ENCODE assay signal across 9 mouse cellular contexts in genomic region chr7:73954441-73954840, GRCm38 (mm10). TPM values are rescaled to one million over a fixed set of nuclear protein-coding genes. Genes with fewer than 3 reads are reported as not detected.
DNase-seq lines count a peak whose midpoint lies in the region; ATAC-seq lines count a peak whose summit lies in the region.
"Had no signal": no experiment of that assay in that cellular context is flagged by ENCODE, and none has a peak within 500 bp of the region (broad histone marks: within the 10 kb centered on the region; RNA-seq: fewer than 3 reads in every experiment).

No protein-coding gene starts in this region.

- 32% methylated on average over 5 of the region's 5 CpGs for WGBS in forebrain, embryonic 15.5 days
- WGBS in forebrain, embryonic 10.5 days = 70% methylated on average over 5 of the region's 5 CpGs
- 77% methylated on average over 5 of the region's 5 CpGs for WGBS in midbrain, embryonic 10.5 days

- intact Hi-C loops in heart, postnatal 14 days (cut with DNase I) = no loop called here

- H3K9me3 ChIP-seq in forebrain, embryonic 15.5 days = no peaks in the 10 kb centered on the region
- no peaks in the 10 kb centered on the region for H3K9me3 ChIP-seq in forebrain, embryonic 10.5 days
- H3K9me3 ChIP-seq in midbrain, embryonic 10.5 days (replicated peaks) = 0 out of 2 replicates have a peak, but pooled peaks cover 4% of the 10 kb centered on the region
- H3K9me3 ChIP-seq: liver, embryonic 13.5 days had no signal

- no peaks in the 10 kb centered on the region for H3K27me3 ChIP-seq in forebrain, embryonic 15.5 days
- H3K27me3 ChIP-seq in forebrain, embryonic 10.5 days (ENCODE audit: poor library complexity, severe bottlenecking) = no peaks in the 10 kb centered on the region
- H3K27me3 ChIP-seq in midbrain, embryonic 10.5 days (ENCODE audit: low read depth, poor library complexity, severe bottlenecking) = no peaks in the 10 kb centered on the region
- H3K27me3 ChIP-seq: liver, embryonic 13.5 days had no signal

- no peak for DNase-seq in forebrain, embryonic 10.5 days (ENCODE audit: extremely low spot score, low spot score)
- peak; percentile 54 to 62 for DNase-seq in right cerebral cortex, postnatal 10 days (ENCODE audit: low spot score in 2 of 2)
- DNase-seq in right cerebral cortex, postnatal 25 days = no peak
- DNase-seq in heart, postnatal 14 days = peak; percentile 48 to 71
- DNase-seq in skeletal muscle tissue, adult 2 months (ENCODE audit: low read depth, low spot score) = peak; percentile 25
- DNase-seq in left cerebral cortex, adult 8-10 months (ENCODE audit: low spot score in 2 of 2) = no peak
- DNase-seq in midbrain, embryonic 10.5 days (ENCODE audit: low spot score) = no peak
- DNase-seq: liver, embryonic 13.5 days had no signal

- H3K36me3 ChIP-seq in forebrain, embryonic 15.5 days = peaks cover 74% of the 10 kb centered on the region
- H3K36me3 ChIP-seq in forebrain, embryonic 10.5 days (replicated peaks) = peaks cover 81% of the 10 kb centered on the region
- H3K36me3 ChIP-seq in midbrain, embryonic 10.5 days = peaks cover 98% of the 10 kb centered on the region
- H3K36me3 ChIP-seq: liver, embryonic 13.5 days had no signal

- H3K4me1 ChIP-seq in forebrain, embryonic 15.5 days = peaks cover 8% of the 10 kb centered on the region; the same call in 1 of the 2 replicates
- no peaks in the 10 kb centered on the region for H3K4me1 ChIP-seq in forebrain, embryonic 10.5 days
- H3K4me1 ChIP-seq in midbrain, embryonic 10.5 days = no peaks in the 10 kb centered on the region
- H3K4me1 ChIP-seq: liver, embryonic 13.5 days had no signal

- no peak overlapping the region for H3K4me2 ChIP-seq in forebrain, embryonic 15.5 days (replicated peaks)
- H3K4me2 ChIP-seq: liver, embryonic 13.5 days had no signal

- peak; percentile 23; the same call in 1 of the 2 replicates for ATAC-seq in forebrain, embryonic 15.5 days (replicated peaks)

- H3K4me3 ChIP-seq in forebrain, embryonic 15.5 days = no peak overlapping the region
- H3K4me3 ChIP-seq in forebrain, embryonic 10.5 days = no peak overlapping the region
- no peak overlapping the region for H3K4me3 ChIP-seq in midbrain, embryonic 10.5 days
- H3K4me3 ChIP-seq: liver, embryonic 13.5 days had no signal

- H3K27ac ChIP-seq in forebrain, embryonic 15.5 days (replicated peaks) = no peak overlapping the region
- H3K27ac ChIP-seq in forebrain, embryonic 10.5 days = no peak overlapping the region
- no peak overlapping the region for H3K27ac ChIP-seq in midbrain, embryonic 10.5 days (replicated peaks)
- H3K27ac ChIP-seq: liver, embryonic 13.5 days had no signal

- H3K9ac ChIP-seq in forebrain, embryonic 15.5 days (replicated peaks) = no peak overlapping the region
- H3K9ac ChIP-seq: liver, embryonic 13.5 days had no signal

RNA-seq across cellular contexts. Expression of gene St8sia2, which starts 59.0 kb away (rescaled TPM):
- polyA plus RNA-seq in forebrain, embryonic 15.5 days (2015; fragmentation: Nextera tagmentation; extraction: Ambion mirVana) = 78.8 and 79.6 TPM in 2 replicates
- polyA plus RNA-seq in forebrain, embryonic 10.5 days (2016; fragmentation: Nextera tagmentation; extraction: Ambion mirVana) = 11.4 and 12.4 TPM in 2 replicates
- total RNA-seq in heart, postnatal 14 days (2021) = 1 to 10 TPM in 1 of 2 experiments, under 1 TPM in 1; 0.68 to 1.0 TPM
- total RNA-seq in left cerebral cortex, adult 8-10 months (2022) = 1 to 10 TPM; 1.6 to 2.4 (median 2.2) TPM
- polyA plus RNA-seq in midbrain, embryonic 10.5 days (2016; fragmentation: Nextera tagmentation; extraction: Ambion mirVana) = 17.3 and 26.9 TPM in 2 replicates

Comparison
In these comparisons a context has a peak if more than half of its experiments do, and no peak if none do; other contexts are left out.
1. DNase-seq: peak in right cerebral cortex, postnatal 10 days (2 of 2), heart, postnatal 14 days (2 of 2) and skeletal muscle tissue, adult 2 months (single experiment); none in forebrain, embryonic 10.5 days (single experiment), right cerebral cortex, postnatal 25 days (single experiment), left cerebral cortex, adult 8-10 months (0 of 2) and midbrain, embryonic 10.5 days (single experiment).